Mouse (Mus musculus) heart, embryonic 16.5 days (tissue): ENCODE data around the gene Rimbp2. TPM values are rescaled to one million over a fixed set of nuclear protein-coding genes. Genes with fewer than 3 reads are reported as not detected.
"Not testable (repeated sequence)": the region's sequence is repeated elsewhere in the genome, so short reads cannot be mapped to it uniquely, and the experiment has no call there.

ENCODE experiments used
- ATAC-seq: fragments of 200-750 bp; cut with Nextera tagmentation; replicated peaks from 2 replicates; pipeline ENCODE4 v1.8.0; 2017; ENCODE audit warnings: moderate number of reproducible peaks; ENCODE audit not compliant: insufficient read depth, low FRiP score; ENCODE audit errors: extremely low read depth
- H3K27ac ChIP-seq: fragments of 300-500 bp; sonication (generic); 2 replicates; pipeline ENCODE4 v1.5.1; 2014; ENCODE audit warnings: mild to moderate bottlenecking, low read length, control low read depth, moderate library complexity
- H3K27me3 ChIP-seq: fragments of 300-500 bp; sonication (generic); 2 replicates; pipeline ENCODE4 v1.6.1; 2014; ENCODE audit warnings: low read length, mixed read lengths; ENCODE audit not compliant: control insufficient read depth, insufficient read depth
- H3K36me3 ChIP-seq: fragments of 300-500 bp; sonication (generic); 2 replicates; pipeline ENCODE4 v1.6.1; 2014; ENCODE audit not compliant: control insufficient read depth, insufficient read depth
- H3K4me1 ChIP-seq: fragments of 300-500 bp; sonication (generic); 2 replicates; pipeline ENCODE4 v1.6.1; 2014; ENCODE audit warnings: low read length, mixed read lengths; ENCODE audit not compliant: control insufficient read depth, insufficient read depth
- H3K4me2 ChIP-seq: fragments of 300-500 bp; sonication (generic); 2 replicates; pipeline ENCODE4 v1.6.1; 2014; ENCODE audit warnings: low read depth, mild to moderate bottlenecking, control low read depth, low read length
- H3K4me3 ChIP-seq: fragments of 300-500 bp; sonication (generic); 2 replicates; pipeline ENCODE4 v1.5.1; 2014; ENCODE audit warnings: mild to moderate bottlenecking, control low read depth, low read length
- H3K9ac ChIP-seq: fragments of 300-500 bp; sonication (generic); 2 replicates; pipeline ENCODE4 v1.6.1; 2014; ENCODE audit warnings: low read length, control low read depth
- H3K9me3 ChIP-seq: fragments of 300-500 bp; sonication (generic); replicated peaks from 2 replicates; pipeline ENCODE4 v1.6.1; 2016; ENCODE audit warnings: low read length; ENCODE audit not compliant: control insufficient read depth
- WGBS: fragments of 180-500 bp; shearing (Covaris S2); extraction: QIAGEN DNeasy Blood & Tissue Kit; methylation state at CpG from one replicate; pipeline ENCODE4 v1.1.7; 2014; 5-methylcytosine and 5-hydroxymethylcytosine counted together
- polyA plus RNA-seq: library from polyadenylated mRNA; unstranded; fragments of >200 nt; fragmentation: Nextera tagmentation; extraction: Ambion mirVana; gene quantifications from 2 replicates; pipeline ENCODE4 v1.2.1, GENCODE M21; 2015

The Rimbp2 gene
- polyA plus RNA-seq, 1 experiment from 2014 or later, result 0.14 TPM

- Histone ChIP-seq H3K27me3 (no peaks in the 10 kb centered on the region), H3K9me3 (peaks cover 4% of the 10 kb centered on the region; the same call in 1 of the 2 replicates), H3K36me3 (no peaks in the 10 kb centered on the region), H3K27ac (no peak overlapping the region), H3K4me3 (no peak overlapping the region), H3K4me2 (no peak overlapping the region), H3K9ac (no peak overlapping the region), H3K4me1 (no peaks in the 10 kb centered on the region)
- ATAC-seq, result no peak
- 93% methylated on average over 7 of the region's 7 CpGs for WGBS
These were observed 25.7 kb upstream of the Rimbp2 start for GRCm38 (mm10) chr5:128978957-128979356.

GRCm38 (mm10) chr5:128977466-128977865 is 24.2 kb upstream of the Rimbp2 start:
- not testable (repeated sequence) for H3K4me1 ChIP-seq, H3K4me2 ChIP-seq, H3K27me3 ChIP-seq, H3K9me3 ChIP-seq, H3K4me3 ChIP-seq, H3K9ac ChIP-seq, H3K36me3 ChIP-seq, ATAC-seq, H3K27ac ChIP-seq
- 39% methylated on average over 1 of the region's 1 CpGs for WGBS

GRCm38 (mm10) chr5:128976266-128976665 is 23.0 kb upstream of the Rimbp2 start:
- H3K9ac ChIP-seq, result no peak overlapping the region
- H3K36me3 ChIP-seq, result no peaks in the 10 kb centered on the region
- peaks cover 4% of the 10 kb centered on the region; the same call in 1 of the 2 replicates for H3K9me3 ChIP-seq
- ATAC-seq, result no peak
- H3K27me3 ChIP-seq, result no peaks in the 10 kb centered on the region; the same call in 1 of the 2 replicates
- H3K4me3 ChIP-seq, result no peak overlapping the region
- H3K27ac ChIP-seq, result no peak overlapping the region
- 29% methylated on average over 4 of the region's 4 CpGs for WGBS
- no peaks in the 10 kb centered on the region for H3K4me1 ChIP-seq
- H3K4me2 ChIP-seq, result no peak overlapping the region

GRCm38 (mm10) chr5:128971298-128971697 is 18.0 kb upstream of the Rimbp2 start:
- Histone ChIP-seq H3K4me2 (no peak overlapping the region), H3K27ac (no peak overlapping the region), H3K36me3 (no peaks in the 10 kb centered on the region), H3K4me3 (no peak overlapping the region), H3K9me3 (no peaks in the 10 kb centered on the region), H3K4me1 (no peaks in the 10 kb centered on the region), H3K9ac (no peak overlapping the region), H3K27me3 (no peaks in the 10 kb centered on the region; the same call in 1 of the 2 replicates)
- 10% methylated on average over 14 of the region's 14 CpGs for WGBS
- no peak for ATAC-seq

GRCm38 (mm10) chr5:128970878-128971277 is 17.6 kb upstream of the Rimbp2 start:
- WGBS, result 54% methylated on average over 10 of the region's 10 CpGs
- no peak for ATAC-seq
- H3K4me1 ChIP-seq, result no peaks in the 10 kb centered on the region
- no peak overlapping the region for H3K4me2 ChIP-seq
- no peak overlapping the region for H3K4me3 ChIP-seq
- no peak overlapping the region for H3K27ac ChIP-seq
- H3K9me3 ChIP-seq, result no peaks in the 10 kb centered on the region
- H3K27me3 ChIP-seq, result no peaks in the 10 kb centered on the region; the same call in 1 of the 2 replicates
- H3K9ac ChIP-seq, result no peak overlapping the region
- no peaks in the 10 kb centered on the region for H3K36me3 ChIP-seq

GRCm38 (mm10) chr5:128964353-128964752 is 11.1 kb upstream of the Rimbp2 start:
- ATAC-seq, result no peak
- H3K27me3 ChIP-seq, result no peaks in the 10 kb centered on the region
- no peak overlapping the region for H3K27ac ChIP-seq
- H3K4me3 ChIP-seq, result no peak overlapping the region
- H3K9ac ChIP-seq, result no peak overlapping the region
- H3K9me3 ChIP-seq, result peaks cover 11% of the 10 kb centered on the region
- 48% methylated on average over 4 of the region's 4 CpGs for WGBS
- H3K4me1 ChIP-seq, result no peaks in the 10 kb centered on the region
- H3K4me2 ChIP-seq, result no peak overlapping the region
- no peaks in the 10 kb centered on the region for H3K36me3 ChIP-seq

- Histone ChIP-seq H3K36me3 (no peaks in the 10 kb centered on the region), H3K4me2 (no peak overlapping the region), H3K9me3 (peaks cover 14% of the 10 kb centered on the region), H3K9ac (no peak overlapping the region), H3K27ac (no peak overlapping the region), H3K4me1 (no peaks in the 10 kb centered on the region), H3K4me3 (no peak overlapping the region), H3K27me3 (no peaks in the 10 kb centered on the region)
- ATAC-seq, result no peak
- WGBS, result 87% methylated on average over 3 of the region's 3 CpGs
These were observed 5.6 kb upstream of the Rimbp2 start for GRCm38 (mm10) chr5:128958916-128959315.

GRCm38 (mm10) chr5:128954371-128954770 is 1.1 kb upstream of the Rimbp2 start:
- not testable (repeated sequence) for H3K27ac ChIP-seq, H3K4me2 ChIP-seq, H3K9me3 ChIP-seq, H3K4me1 ChIP-seq, ATAC-seq, H3K9ac ChIP-seq, H3K4me3 ChIP-seq, H3K36me3 ChIP-seq
- 91% methylated on average over 5 of the region's 5 CpGs for WGBS
- peaks cover 14% of the 10 kb centered on the region for H3K27me3 ChIP-seq

GRCm38 (mm10) chr5:128952291-128953195 is 743 bp downstream of the Rimbp2 start:
- H3K4me1 ChIP-seq, result 0 out of 2 replicates have a peak, but pooled peaks cover 5% of the 10 kb centered on the region
- H3K4me3 ChIP-seq, result peak overlapping the region; percentile 46
- H3K4me2 ChIP-seq, result peak overlapping the region; percentile 66
- peaks cover 3% of the 10 kb centered on the region; the same call in 1 of the 2 replicates for H3K9me3 ChIP-seq
- H3K36me3 ChIP-seq, result no peaks in the 10 kb centered on the region
- H3K27ac ChIP-seq, result no peak overlapping the region
- H3K9ac ChIP-seq, result peak overlapping the region; percentile 50; the same call in 1 of the 2 replicates
- no peak for ATAC-seq
- peaks cover 14% of the 10 kb centered on the region for H3K27me3 ChIP-seq
- 1% methylated on average over 35 of the region's 35 CpGs for WGBS
